Mouse (Mus musculus): ENCODE results near the gene Hist1h4b. TPM values are rescaled to one million over a fixed set of nuclear protein-coding genes. Genes with fewer than 3 reads are reported as not detected.
"Not testable (repeated sequence)": the region's sequence is repeated elsewhere in the genome, so short reads cannot be mapped to it uniquely, and the experiment has no call there.

The Hist1h4b gene
- polyA plus RNA-seq, 1 experiment from 2014 or later: 4.0 TPM

GRCm38 (mm10) chr13:23751478-23751956, 5.3 kb upstream of the Hist1h4b start:
- Histone ChIP-seq H3K27ac (ENCODE audit: low read depth, low read length) (peak overlapping the region; percentile 94), H3K4me3 (ENCODE audit: low read depth, low read length) (peak overlapping the region; percentile 43), H3K27me3 (replicated peaks; ENCODE audit: control insufficient read depth, insufficient read depth, low read length) (no peaks in the 10 kb centered on the region), H3K36me3 (ENCODE audit: control insufficient read depth, insufficient read depth, low read length) (no peaks in the 10 kb centered on the region), H3K9ac (ENCODE audit: low read depth, low read length) (peak overlapping the region; percentile 84), H3K4me1 (replicated peaks; ENCODE audit: control insufficient read depth, insufficient read depth, low read length) (peaks cover 15% of the 10 kb centered on the region), H3K4me2 (peak overlapping the region; percentile 58), H3K9me3 (ENCODE audit: control insufficient read depth, low read length) (no peaks in the 10 kb centered on the region)
- DNase-seq (ENCODE audit: low spot score) (no peak), ATAC-seq (replicated peaks; ENCODE audit: low FRiP score) (peak; percentile 10)
- WGBS: 1% methylated on average over 11 of the region's 11 CpGs

GRCm38 (mm10) chr13:23752067-23752741, 4.6 kb upstream of the Hist1h4b start, which contains the start of gene Hist1h3b:
Hist1h3b (plus strand) TSS chr13:23752267.
- Histone ChIP-seq H3K4me3 (ENCODE audit: low read depth, low read length) (peak within 1 kb of the TSS; percentile 47), H3K4me2 (peak within 1 kb of the TSS; percentile 58), H3K27ac (ENCODE audit: low read depth, low read length) (peak within 1 kb of the TSS; percentile 94), H3K4me1 (replicated peaks; ENCODE audit: control insufficient read depth, insufficient read depth, low read length) (peaks cover 16% of the 10 kb centered on the region), H3K9ac (ENCODE audit: low read depth, low read length) (peak within 1 kb of the TSS; percentile 84)
- DNase-seq (ENCODE audit: low spot score): peak; percentile 85
- 1% methylated on average over 16 of the region's 47 CpGs for WGBS
- not testable (repeated sequence) for H3K27me3 ChIP-seq (replicated peaks; ENCODE audit: control insufficient read depth, insufficient read depth, low read length); H3K36me3 ChIP-seq (ENCODE audit: control insufficient read depth, insufficient read depth, low read length); H3K9me3 ChIP-seq (ENCODE audit: control insufficient read depth, low read length)
- peak; percentile 85 for ATAC-seq (replicated peaks; ENCODE audit: low FRiP score)

GRCm38 (mm10) chr13:23752742-23753172, 4.1 kb upstream of the Hist1h4b start:
- H3K4me3 ChIP-seq (ENCODE audit: low read depth, low read length): peak overlapping the region; percentile 47
- peak overlapping the region; percentile 86 for H3K27ac ChIP-seq (ENCODE audit: low read depth, low read length)
- H3K27me3 ChIP-seq (replicated peaks; ENCODE audit: control insufficient read depth, insufficient read depth, low read length): no peaks in the 10 kb centered on the region
- no peak for ATAC-seq (replicated peaks; ENCODE audit: low FRiP score)
- peak overlapping the region; percentile 82 for H3K9ac ChIP-seq (ENCODE audit: low read depth, low read length)
- WGBS: 4% methylated on average over 6 of the region's 6 CpGs
- DNase-seq (ENCODE audit: low spot score): no peak
- peaks cover 18% of the 10 kb centered on the region for H3K4me1 ChIP-seq (replicated peaks; ENCODE audit: control insufficient read depth, insufficient read depth, low read length)
- peak overlapping the region; percentile 57 for H3K4me2 ChIP-seq
- H3K36me3 ChIP-seq (ENCODE audit: control insufficient read depth, insufficient read depth, low read length): no peaks in the 10 kb centered on the region
- H3K9me3 ChIP-seq (ENCODE audit: control insufficient read depth, low read length): no peaks in the 10 kb centered on the region

GRCm38 (mm10) chr13:23753314-23754078, 3.3 kb upstream of the Hist1h4b start:
- 50% methylated on average over 4 of the region's 4 CpGs for WGBS
- peaks cover 14% of the 10 kb centered on the region for H3K4me1 ChIP-seq (replicated peaks; ENCODE audit: control insufficient read depth, insufficient read depth, low read length)
- DNase-seq (ENCODE audit: low spot score): no peak

GRCm38 (mm10) chr13:23755000-23755399, 1.8 kb upstream of the Hist1h4b start:
- Histone ChIP-seq H3K9ac (ENCODE audit: low read depth, low read length) (no peak overlapping the region), H3K4me1 (replicated peaks; ENCODE audit: control insufficient read depth, insufficient read depth, low read length) (peaks cover 18% of the 10 kb centered on the region; the same call in 1 of the 2 replicates), H3K4me2 (no peak overlapping the region), H3K27ac (ENCODE audit: low read depth, low read length) (peak overlapping the region; percentile 63), H3K4me3 (ENCODE audit: low read depth, low read length) (no peak overlapping the region), H3K9me3 (ENCODE audit: control insufficient read depth, low read length) (no peaks in the 10 kb centered on the region), H3K27me3 (replicated peaks; ENCODE audit: control insufficient read depth, insufficient read depth, low read length) (no peaks in the 10 kb centered on the region), H3K36me3 (ENCODE audit: control insufficient read depth, insufficient read depth, low read length) (no peaks in the 10 kb centered on the region)
- ATAC-seq (replicated peaks; ENCODE audit: low FRiP score) (no peak), DNase-seq (ENCODE audit: low spot score) (no peak)

More at GRCm38 (mm10) chr13:23753314-23754078, 3.3 kb upstream of the Hist1h4b start:
- Histone ChIP-seq H3K36me3 (ENCODE audit: control insufficient read depth, insufficient read depth, low read length) (no peaks in the 10 kb centered on the region), H3K27me3 (replicated peaks; ENCODE audit: control insufficient read depth, insufficient read depth, low read length) (no peaks in the 10 kb centered on the region), H3K4me3 (ENCODE audit: low read depth, low read length) (peak overlapping the region; percentile 47), H3K9ac (ENCODE audit: low read depth, low read length) (peak overlapping the region; percentile 48; the same call in 1 of the 2 replicates), H3K9me3 (ENCODE audit: control insufficient read depth, low read length) (no peaks in the 10 kb centered on the region), H3K27ac (ENCODE audit: low read depth, low read length) (peak overlapping the region; percentile 86), H3K4me2 (peak overlapping the region; percentile 57)
- ATAC-seq (replicated peaks; ENCODE audit: low FRiP score): no peak

- no peaks in the 10 kb centered on the region for H3K9me3 ChIP-seq (ENCODE audit: control insufficient read depth, low read length)
- no peaks in the 10 kb centered on the region for H3K36me3 ChIP-seq (ENCODE audit: control insufficient read depth, insufficient read depth, low read length)
- DNase-seq (ENCODE audit: low spot score) (peak; percentile 76), ATAC-seq (replicated peaks; ENCODE audit: low FRiP score) (peak; percentile 10)
- peak overlapping the region; percentile 45 for H3K4me3 ChIP-seq (ENCODE audit: low read depth, low read length)
- H3K27me3 ChIP-seq (replicated peaks; ENCODE audit: control insufficient read depth, insufficient read depth, low read length): no peaks in the 10 kb centered on the region
- WGBS: under 1% methylated on average over 17 of the region's 23 CpGs
- peak overlapping the region; percentile 75 for H3K9ac ChIP-seq (ENCODE audit: low read depth, low read length)
- H3K4me1 ChIP-seq (replicated peaks; ENCODE audit: control insufficient read depth, insufficient read depth, low read length): peaks cover 22% of the 10 kb centered on the region; the same call in 1 of the 2 replicates
- H3K4me2 ChIP-seq: peak overlapping the region; percentile 72
- H3K27ac ChIP-seq (ENCODE audit: low read depth, low read length): peak overlapping the region; percentile 99
These were observed 479 bp downstream of the Hist1h4b start for GRCm38 (mm10) chr13:23757211-23757773.

GRCm38 (mm10) chr13:23757921-23758320, 1.1 kb downstream of the Hist1h4b start:
- H3K36me3 ChIP-seq (ENCODE audit: control insufficient read depth, insufficient read depth, low read length): no peaks in the 10 kb centered on the region
- H3K4me3 ChIP-seq (ENCODE audit: low read depth, low read length): no peak overlapping the region
- no peak for DNase-seq (ENCODE audit: low spot score)
- H3K27ac ChIP-seq (ENCODE audit: low read depth, low read length): peak overlapping the region; percentile 99
- peak overlapping the region; percentile 72 for H3K4me2 ChIP-seq
- peak overlapping the region; percentile 38 for H3K9ac ChIP-seq (ENCODE audit: low read depth, low read length)
- H3K9me3 ChIP-seq (ENCODE audit: control insufficient read depth, low read length): no peaks in the 10 kb centered on the region
- no peaks in the 10 kb centered on the region for H3K27me3 ChIP-seq (replicated peaks; ENCODE audit: control insufficient read depth, insufficient read depth, low read length)
- ATAC-seq (replicated peaks; ENCODE audit: low FRiP score): no peak
- WGBS: 44% methylated on average over 3 of the region's 3 CpGs
- peaks cover 24% of the 10 kb centered on the region; the same call in 1 of the 2 replicates for H3K4me1 ChIP-seq (replicated peaks; ENCODE audit: control insufficient read depth, insufficient read depth, low read length)

- Histone ChIP-seq H3K4me3 (ENCODE audit: low read depth, low read length) (no peak overlapping the region), H3K27me3 (replicated peaks; ENCODE audit: control insufficient read depth, insufficient read depth, low read length) (no peaks in the 10 kb centered on the region), H3K27ac (ENCODE audit: low read depth, low read length) (peak overlapping the region; percentile 99), H3K9ac (ENCODE audit: low read depth, low read length) (no peak overlapping the region), H3K4me1 (replicated peaks; ENCODE audit: control insufficient read depth, insufficient read depth, low read length) (peaks cover 36% of the 10 kb centered on the region), H3K4me2 (peak overlapping the region; percentile 84; the same call in 1 of the 2 replicates), H3K9me3 (ENCODE audit: control insufficient read depth, low read length) (no peaks in the 10 kb centered on the region), H3K36me3 (ENCODE audit: control insufficient read depth, insufficient read depth, low read length) (no peaks in the 10 kb centered on the region)
- no peak for ATAC-seq (replicated peaks; ENCODE audit: low FRiP score)
- no peak for DNase-seq (ENCODE audit: low spot score)
- WGBS: 81% methylated on average over 3 of the region's 3 CpGs
These were observed 2.5 kb downstream of the Hist1h4b start for GRCm38 (mm10) chr13:23759251-23759771.
